Mouse (Mus musculus): ENCODE measurements around the gene Vmn1r196.

- no peak for TF ChIP-seq CTCF (IDR thresholded peaks at IDR 0.05; ENCODE audit: borderline replicate concordance, extremely low read depth, insufficient read depth, insufficient read length)
- TF ChIP-seq POLR2A (IDR thresholded peaks at IDR 0.05; ENCODE audit: borderline replicate concordance, extremely low read depth, insufficient read depth, insufficient read length, poor library complexity, severe bottlenecking): no peak
Observed at GRCm38 (mm10) chr13:22317366-22317765, 27.6 kb downstream of the Vmn1r196 start.
